Mouse (Mus musculus) small intestine, adult 10 weeks (tissue): Measurements from ENCODE around the gene Cyp2c66. TPM values are rescaled to one million over a fixed set of nuclear protein-coding genes. Genes with fewer than 3 reads are reported as not detected.

Experiments
- polyA plus RNA-seq: library from polyadenylated mRNA; stranded (reverse); fragments of 350-450 nt; fragmentation: Illumina TruSeq; extraction: RNeasy Lipid Tissue Mini Kit (QIAGEN cat#74804); gene quantifications from one replicate; pipeline ENCODE4 v1.2.3, GENCODE M21; 2014; ENCODE audit warnings: low replicate concordance

Cyp2c66 gene
- 1,804 TPM for polyA plus RNA-seq

GRCm38 (mm10) chr19:39113644-39114043 is at the start of gene Cyp2c66:
Cyp2c66 (plus strand) TSS chr19:39113898.

Other genes starting within 250 kb of the Cyp2c66 start
- 44.3 TPM for gene Hells, start 183.0 kb upstream of the Cyp2c66 start, polyA plus RNA-seq
- 1,192 TPM for gene Cyp2c55, start 106.9 kb upstream of the Cyp2c66 start, polyA plus RNA-seq
- gene Cyp2c65, start 52.9 kb upstream of the Cyp2c66 start, polyA plus RNA-seq: 2,343 TPM
- 2,040 TPM for gene Cyp2c29, start 155.5 kb downstream of the Cyp2c66 start, polyA plus RNA-seq